Mouse (Mus musculus) stomach, postnatal 0 days (tissue): Measurements from ENCODE around the gene Plaa.

Experiments used
- CTCF ChIP-seq: IDR thresholded peaks from 2 replicates; pipeline ENCODE4 v1.5.1; 2016; ENCODE audit warnings: antibody characterized with exemption, low read depth, mild to moderate bottlenecking, moderate library complexity
- EP300 ChIP-seq: optimal IDR thresholded peaks from 2 replicates; pipeline ENCODE3; 2016; ENCODE audit warnings: antibody characterized with exemption

DNA sequence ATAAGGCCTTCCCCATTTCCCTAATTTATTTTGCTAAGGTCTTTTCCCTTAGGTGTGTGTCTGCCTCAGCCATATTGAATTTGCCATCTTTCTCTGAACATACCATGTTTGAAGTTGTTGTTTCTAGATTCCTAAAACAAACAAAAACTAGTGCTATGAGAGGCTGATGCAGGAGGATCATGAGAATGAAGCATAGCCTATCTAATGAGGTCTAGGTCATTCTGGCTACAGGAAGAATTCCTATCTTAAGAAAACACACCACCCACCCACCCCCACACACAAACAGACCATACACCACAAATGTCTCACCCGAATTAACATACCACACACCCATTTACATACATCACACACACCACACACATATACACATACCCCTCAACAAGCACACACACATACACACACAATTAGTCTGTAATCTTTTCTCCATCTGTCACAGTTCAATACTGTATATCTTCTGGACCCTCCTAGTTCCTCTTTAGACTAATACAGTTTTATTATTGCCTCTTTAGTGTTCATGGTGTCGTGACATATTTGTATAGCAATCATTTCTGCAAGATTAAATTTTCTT is 1.5 kb upstream of the Plaa start:
- TF ChIP-seq EP300 (no peak), CTCF (no peak)
